Mouse (Mus musculus): ENCODE data around the gene Sumo1. TPM values are rescaled to one million over a fixed set of nuclear protein-coding genes. Genes with fewer than 3 reads are reported as not detected.

Gene Sumo1
- polyA plus RNA-seq, 1 experiment from 2014 or later = 320 TPM

GRCm38 (mm10) chr1:59592359-59592758 is 78.3 kb downstream of the Sumo1 start:
- Histone ChIP-seq H3K9me3 (replicated peaks; ENCODE audit: control insufficient read depth, low read length) (no peaks in the 10 kb centered on the region), H3K4me3 (replicated peaks; ENCODE audit: low read length) (no peak overlapping the region), H3K4me2 (ENCODE audit: low read depth, low read length) (peak overlapping the region; percentile 17; the same call in 1 of the 2 replicates), H3K27ac (ENCODE audit: low read length) (no peak overlapping the region), H3K4me1 (ENCODE audit: control insufficient read depth, insufficient read depth, low read length) (no peaks in the 10 kb centered on the region), H3K27me3 (ENCODE audit: control insufficient read depth, insufficient read depth, low read length) (peaks cover 8% of the 10 kb centered on the region; the same call in 1 of the 2 replicates), H3K36me3 (ENCODE audit: control insufficient read depth, insufficient read depth, low read length) (no peaks in the 10 kb centered on the region), H3K9ac (ENCODE audit: low read length) (no peak overlapping the region)
- 11% methylated on average over 10 of the region's 10 CpGs for WGBS
- no peak for ATAC-seq (ENCODE audit: insufficient read depth, low FRiP score)

- Histone ChIP-seq H3K27ac (ENCODE audit: low read length) (no peak overlapping the region), H3K27me3 (ENCODE audit: control insufficient read depth, insufficient read depth, low read length) (peaks cover 8% of the 10 kb centered on the region; the same call in 1 of the 2 replicates), H3K36me3 (ENCODE audit: control insufficient read depth, insufficient read depth, low read length) (no peaks in the 10 kb centered on the region), H3K4me3 (replicated peaks; ENCODE audit: low read length) (no peak overlapping the region), H3K9ac (ENCODE audit: low read length) (no peak overlapping the region), H3K4me1 (ENCODE audit: control insufficient read depth, insufficient read depth, low read length) (0 out of 2 replicates have a peak, but pooled peaks cover 4% of the 10 kb centered on the region), H3K4me2 (ENCODE audit: low read depth, low read length) (no peak overlapping the region), H3K9me3 (replicated peaks; ENCODE audit: control insufficient read depth, low read length) (no peaks in the 10 kb centered on the region)
- 53% methylated on average over 1 of the region's 1 CpGs for WGBS
- no peak for ATAC-seq (ENCODE audit: insufficient read depth, low FRiP score)
Measured at GRCm38 (mm10) chr1:59589271-59589670, 81.4 kb downstream of the Sumo1 start.

- ATAC-seq (ENCODE audit: insufficient read depth, low FRiP score) = no peak
- Histone ChIP-seq H3K4me3 (replicated peaks; ENCODE audit: low read length) (no peak overlapping the region; the same call in 1 of the 2 replicates), H3K36me3 (ENCODE audit: control insufficient read depth, insufficient read depth, low read length) (no peaks in the 10 kb centered on the region), H3K9ac (ENCODE audit: low read length) (peak overlapping the region; percentile 51; the same call in 1 of the 2 replicates), H3K4me1 (ENCODE audit: control insufficient read depth, insufficient read depth, low read length) (peaks cover 12% of the 10 kb centered on the region), H3K27ac (ENCODE audit: low read length) (no peak overlapping the region), H3K4me2 (ENCODE audit: low read depth, low read length) (peak overlapping the region; percentile 52), H3K9me3 (replicated peaks; ENCODE audit: control insufficient read depth, low read length) (no peaks in the 10 kb centered on the region), H3K27me3 (ENCODE audit: control insufficient read depth, insufficient read depth, low read length) (no peaks in the 10 kb centered on the region)
- 21% methylated on average over 18 of the region's 18 CpGs for WGBS
Measured at GRCm38 (mm10) chr1:59584656-59585410, 85.8 kb downstream of the Sumo1 start.

- H3K27ac ChIP-seq (ENCODE audit: low read length) = peak overlapping the region; percentile 68
- H3K4me3 ChIP-seq (replicated peaks; ENCODE audit: low read length) = no peak overlapping the region
- no peaks in the 10 kb centered on the region for H3K9me3 ChIP-seq (replicated peaks; ENCODE audit: control insufficient read depth, low read length)
- H3K27me3 ChIP-seq (ENCODE audit: control insufficient read depth, insufficient read depth, low read length) = no peaks in the 10 kb centered on the region
- peaks cover 19% of the 10 kb centered on the region for H3K4me1 ChIP-seq (ENCODE audit: control insufficient read depth, insufficient read depth, low read length)
- no peak overlapping the region for H3K4me2 ChIP-seq (ENCODE audit: low read depth, low read length)
- H3K9ac ChIP-seq (ENCODE audit: low read length) = no peak overlapping the region
- H3K36me3 ChIP-seq (ENCODE audit: control insufficient read depth, insufficient read depth, low read length) = no peaks in the 10 kb centered on the region
- WGBS = 73% methylated on average over 3 of the region's 3 CpGs
- ATAC-seq (ENCODE audit: insufficient read depth, low FRiP score) = no peak
Measured at GRCm38 (mm10) chr1:59580880-59581279, 89.8 kb downstream of the Sumo1 start.

GRCm38 (mm10) chr1:59580131-59580751 is 90.4 kb downstream of the Sumo1 start:
- no peaks in the 10 kb centered on the region for H3K27me3 ChIP-seq (ENCODE audit: control insufficient read depth, insufficient read depth, low read length)
- H3K9ac ChIP-seq (ENCODE audit: low read length) = no peak overlapping the region
- peak overlapping the region; percentile 74 for H3K27ac ChIP-seq (ENCODE audit: low read length)
- H3K4me1 ChIP-seq (ENCODE audit: control insufficient read depth, insufficient read depth, low read length) = peaks cover 18% of the 10 kb centered on the region
- 18% methylated on average over 8 of the region's 8 CpGs for WGBS
- no peaks in the 10 kb centered on the region for H3K36me3 ChIP-seq (ENCODE audit: control insufficient read depth, insufficient read depth, low read length)
- peak; percentile 81 for ATAC-seq (ENCODE audit: insufficient read depth, low FRiP score)
- 0 out of 2 replicates have a peak overlapping the region, but pooled peaks have one; percentile 6 for H3K4me2 ChIP-seq (ENCODE audit: low read depth, low read length)
- no peaks in the 10 kb centered on the region for H3K9me3 ChIP-seq (replicated peaks; ENCODE audit: control insufficient read depth, low read length)
- no peak overlapping the region for H3K4me3 ChIP-seq (replicated peaks; ENCODE audit: low read length)

- no peaks in the 10 kb centered on the region for H3K9me3 ChIP-seq (replicated peaks; ENCODE audit: control insufficient read depth, low read length)
- peak overlapping the region; percentile 51; the same call in 1 of the 2 replicates for H3K27ac ChIP-seq (ENCODE audit: low read length)
- peaks cover 15% of the 10 kb centered on the region for H3K4me1 ChIP-seq (ENCODE audit: control insufficient read depth, insufficient read depth, low read length)
- no peaks in the 10 kb centered on the region for H3K27me3 ChIP-seq (ENCODE audit: control insufficient read depth, insufficient read depth, low read length)
- no peak overlapping the region for H3K4me3 ChIP-seq (replicated peaks; ENCODE audit: low read length)
- 0 out of 2 replicates have a peak overlapping the region, but pooled peaks have one; percentile 25 for H3K9ac ChIP-seq (ENCODE audit: low read length)
- no peaks in the 10 kb centered on the region for H3K36me3 ChIP-seq (ENCODE audit: control insufficient read depth, insufficient read depth, low read length)
- no peak overlapping the region for H3K4me2 ChIP-seq (ENCODE audit: low read depth, low read length)
- no peak for ATAC-seq (ENCODE audit: insufficient read depth, low FRiP score)
- WGBS = 31% methylated on average over 5 of the region's 5 CpGs
Measured at GRCm38 (mm10) chr1:59579327-59579726, 91.3 kb downstream of the Sumo1 start.

- H3K4me1 ChIP-seq (ENCODE audit: control insufficient read depth, insufficient read depth, low read length) = peaks cover 15% of the 10 kb centered on the region
- H3K36me3 ChIP-seq (ENCODE audit: control insufficient read depth, insufficient read depth, low read length) = no peaks in the 10 kb centered on the region
- 52% methylated on average over 4 of the region's 4 CpGs for WGBS
- H3K4me2 ChIP-seq (ENCODE audit: low read depth, low read length) = no peak overlapping the region
- H3K9ac ChIP-seq (ENCODE audit: low read length) = no peak overlapping the region
- no peaks in the 10 kb centered on the region for H3K27me3 ChIP-seq (ENCODE audit: control insufficient read depth, insufficient read depth, low read length)
- H3K9me3 ChIP-seq (replicated peaks; ENCODE audit: control insufficient read depth, low read length) = no peaks in the 10 kb centered on the region
- H3K4me3 ChIP-seq (replicated peaks; ENCODE audit: low read length) = no peak overlapping the region
- H3K27ac ChIP-seq (ENCODE audit: low read length) = no peak overlapping the region
- no peak for ATAC-seq (ENCODE audit: insufficient read depth, low FRiP score)
Measured at GRCm38 (mm10) chr1:59578770-59579169, 91.9 kb downstream of the Sumo1 start.

- H3K27me3 ChIP-seq (ENCODE audit: control insufficient read depth, insufficient read depth, low read length) = no peaks in the 10 kb centered on the region
- 31% methylated on average over 21 of the region's 21 CpGs for WGBS
- H3K4me1 ChIP-seq (ENCODE audit: control insufficient read depth, insufficient read depth, low read length) = peaks cover 5% of the 10 kb centered on the region
- H3K4me2 ChIP-seq (ENCODE audit: low read depth, low read length) = peak overlapping the region; percentile 38
- no peaks in the 10 kb centered on the region for H3K36me3 ChIP-seq (ENCODE audit: control insufficient read depth, insufficient read depth, low read length)
- ATAC-seq (ENCODE audit: insufficient read depth, low FRiP score) = no peak
- no peak overlapping the region; the same call in 1 of the 2 replicates for H3K4me3 ChIP-seq (replicated peaks; ENCODE audit: low read length)
- no peaks in the 10 kb centered on the region for H3K9me3 ChIP-seq (replicated peaks; ENCODE audit: control insufficient read depth, low read length)
- H3K9ac ChIP-seq (ENCODE audit: low read length) = peak overlapping the region; percentile 40; the same call in 1 of the 2 replicates
- H3K27ac ChIP-seq (ENCODE audit: low read length) = no peak overlapping the region
Measured at GRCm38 (mm10) chr1:59574262-59575187, 96.1 kb downstream of the Sumo1 start.

Measured in stomach, embryonic 16.5 days (tissue).